Mouse (Mus musculus) gastrocnemius, postnatal 14 days (tissue): Measurements from ENCODE around the gene Cpe. TPM values are rescaled to one million over a fixed set of nuclear protein-coding genes. Genes with fewer than 3 reads are reported as not detected.

ENCODE experiments used
- DNase-seq: peaks from one replicate; pipeline ENCODE4 v3.0.0; 2021; ENCODE audit warnings: mixed read lengths
- intact Hi-C: fragments of 180-260 bp; cut with DNase I; formaldehyde crosslinking; loops from one replicate; pipeline ENCODE4 v1.15.1; 2025; ENCODE audit warnings: low total_unique reads
- long read RNA-seq, 2 experiments: library from polyadenylated mRNA; stranded (forward); transcript quantifications; one replicate each; pipeline ENCODE4 v2.0.0; 2021
- total RNA-seq, 2 experiments: library from RNA; stranded (reverse); gene quantifications; 2 replicates each; pipeline ENCODE4 v1.2.3; 2021

Gene Cpe
- total RNA-seq = 100 to 1,000 TPM; 139 to 156 TPM
- long read RNA-seq, experiment 1, transcript Cpe-201 (9 exons, 2,117 nt) = major isoform, 202 of 224 reads
- long read RNA-seq, experiment 1, partial matches to known transcripts = 17 of 224 reads
- long read RNA-seq, experiment 1, other reads (novel, unspliced or antisense) = 5 of 224 reads
- long read RNA-seq, experiment 2, transcript Cpe-201 (9 exons, 2,117 nt) = major isoform, 279 of 300 reads
- long read RNA-seq, experiment 2, partial matches to known transcripts = 16 of 300 reads
- long read RNA-seq, experiment 2, other reads (novel, unspliced or antisense) = 5 of 300 reads

- intact Hi-C loops = no loop called here
- peak; percentile 84 for DNase-seq
Observed at GRCm38 (mm10) chr8:64692651-64693201, at the start of gene Cpe. Gene Cpe (minus strand): TSS chr8:64693054.

- intact Hi-C loops = no loop called here
Observed at GRCm38 (mm10) chr8:64740547-64741211, 47.8 kb upstream of the Cpe start.

GRCm38 (mm10) chr8:64738916-64739315 is 46.1 kb upstream of the Cpe start:
- DNase-seq = no peak
- intact Hi-C loops = no loop called here

More at GRCm38 (mm10) chr8:64740547-64741211, 47.8 kb upstream of the Cpe start:
- no peak for DNase-seq

- no peak for DNase-seq
- intact Hi-C loops = no loop called here
Observed at GRCm38 (mm10) chr8:64736767-64737323, 44.0 kb upstream of the Cpe start.

- intact Hi-C loops = no loop called here
Observed at GRCm38 (mm10) chr8:64735161-64735560, 42.3 kb upstream of the Cpe start.

GRCm38 (mm10) chr8:64733271-64733943 is 40.6 kb upstream of the Cpe start, which contains the start of gene Msmo1:
Gene Msmo1 (minus strand): TSS chr8:64733792.
- intact Hi-C loops = no loop called here
- peak; percentile 97 for DNase-seq

More at GRCm38 (mm10) chr8:64735161-64735560, 42.3 kb upstream of the Cpe start:
- no peak for DNase-seq

- intact Hi-C loops = no loop called here
- no peak for DNase-seq
Observed at GRCm38 (mm10) chr8:64732596-64732995, 39.7 kb upstream of the Cpe start.

GRCm38 (mm10) chr8:64728156-64728555 is 35.3 kb upstream of the Cpe start:
- intact Hi-C loops = no loop called here
- no peak for DNase-seq

- intact Hi-C loops = no loop called here
Observed at GRCm38 (mm10) chr8:64726190-64726695, 33.4 kb upstream of the Cpe start.

GRCm38 (mm10) chr8:64723206-64723605 is 30.4 kb upstream of the Cpe start:
- intact Hi-C loops = no loop called here
- DNase-seq = no peak

More at GRCm38 (mm10) chr8:64726190-64726695, 33.4 kb upstream of the Cpe start:
- DNase-seq = no peak

- intact Hi-C loops = no loop called here
- no peak for DNase-seq
Observed at GRCm38 (mm10) chr8:64717868-64718267, 25.0 kb upstream of the Cpe start.

GRCm38 (mm10) chr8:64712499-64712898 is 19.6 kb upstream of the Cpe start:
- intact Hi-C loops = no loop called here
- no peak for DNase-seq

- DNase-seq = no peak
- intact Hi-C loops = no loop called here
Observed at GRCm38 (mm10) chr8:64711544-64711943, 18.7 kb upstream of the Cpe start.

GRCm38 (mm10) chr8:64707481-64707880 is 14.6 kb upstream of the Cpe start:
- no peak for DNase-seq
- intact Hi-C loops = no loop called here

GRCm38 (mm10) chr8:64703191-64703590 is 10.3 kb upstream of the Cpe start:
- no peak for DNase-seq
- intact Hi-C loops = no loop called here

GRCm38 (mm10) chr8:64691591-64692401 is 1.1 kb downstream of the Cpe start:
- intact Hi-C loops = no loop called here
- no peak for DNase-seq

GRCm38 (mm10) chr8:64690845-64691244 is 2.0 kb downstream of the Cpe start:
- DNase-seq = no peak
- intact Hi-C loops = no loop called here

GRCm38 (mm10) chr8:64690306-64690705 is 2.5 kb downstream of the Cpe start:
- intact Hi-C loops = no loop called here

GRCm38 (mm10) chr8:64688741-64689140 is 4.1 kb downstream of the Cpe start:
- DNase-seq = no peak
- intact Hi-C loops = no loop called here

More at GRCm38 (mm10) chr8:64690306-64690705, 2.5 kb downstream of the Cpe start:
- no peak for DNase-seq
